Mouse (Mus musculus): ENCODE measurements around the gene Gm49776.
"Not testable (repeated sequence)": the region's sequence is repeated elsewhere in the genome, so short reads cannot be mapped to it uniquely, and the experiment has no call there.

- not testable (repeated sequence) for TF ChIP-seq ZC3H11A (IDR thresholded peaks at IDR 0.05; ENCODE audit: borderline replicate concordance, low read depth, low read length); HCFC1 (IDR thresholded peaks at IDR 0.05; ENCODE audit: borderline replicate concordance, insufficient read depth, low read length); CHD2 (IDR thresholded peaks at IDR 0.05; ENCODE audit: low read depth, low read length)
Observed at GRCm38 (mm10) chr16:18289614-18290013, 31.5 kb upstream of the Gm49776 start.
